Mouse (Mus musculus): ENCODE results near the gene Eno1.
A peak's percentile ranks its signal among the peaks of the same experiment; 100 is the strongest.

The Eno1 gene

GRCm38 (mm10) chr4:150236521-150237481 is at the start of gene Eno1:
Gene Eno1, plus strand, starts transcription at chr4:150236721.
- DNase-seq (ENCODE audit: low read depth, low spot score), result peak; percentile 97

- DNase-seq (ENCODE audit: low read depth, low spot score), result no peak
Measured at GRCm38 (mm10) chr4:150188236-150188635, 48.3 kb upstream of the Eno1 start.

DNA sequence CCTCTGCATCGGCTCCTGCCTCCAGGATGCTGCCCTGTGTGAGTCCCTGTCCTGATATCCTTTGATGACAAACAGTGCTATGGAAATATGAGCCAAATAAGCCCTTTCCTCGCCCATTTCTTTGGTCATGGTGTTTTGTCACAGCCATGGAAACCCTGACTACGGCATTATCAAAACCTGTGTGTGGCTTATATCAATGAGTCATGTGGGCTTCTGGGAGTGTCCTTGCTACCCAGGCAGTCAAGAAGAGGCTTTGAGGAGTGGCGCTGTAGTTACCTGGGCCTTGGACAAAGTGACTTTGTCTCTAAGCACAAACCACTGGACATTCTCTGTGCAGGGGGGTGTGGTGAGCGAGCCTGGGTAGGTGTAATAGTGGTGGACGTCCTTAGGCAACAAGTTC is 44.3 kb upstream of the Eno1 start:
- DNase-seq (ENCODE audit: low read depth, low spot score), result no peak

DNA sequence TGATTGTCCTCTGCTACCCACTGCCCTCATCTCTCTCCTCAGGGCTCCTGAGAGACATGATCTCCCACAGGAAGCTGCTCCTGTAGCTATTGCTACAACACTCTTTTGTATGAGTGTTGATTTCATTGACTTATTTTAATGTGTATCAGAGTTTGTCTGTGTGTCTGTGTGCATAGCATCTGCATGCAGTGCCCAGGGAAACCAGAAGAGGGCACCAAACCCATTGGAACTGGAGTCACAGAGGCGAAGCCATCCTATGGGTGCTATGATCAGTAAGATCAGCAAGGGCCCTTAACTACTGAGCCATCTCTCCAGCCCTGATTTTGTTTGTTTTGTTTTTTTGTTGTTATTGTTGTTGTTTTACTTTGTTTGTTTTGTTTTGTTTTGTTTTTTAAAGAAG is 42.6 kb upstream of the Eno1 start:
- DNase-seq (ENCODE audit: low read depth, low spot score), result peak; percentile 61

DNA sequence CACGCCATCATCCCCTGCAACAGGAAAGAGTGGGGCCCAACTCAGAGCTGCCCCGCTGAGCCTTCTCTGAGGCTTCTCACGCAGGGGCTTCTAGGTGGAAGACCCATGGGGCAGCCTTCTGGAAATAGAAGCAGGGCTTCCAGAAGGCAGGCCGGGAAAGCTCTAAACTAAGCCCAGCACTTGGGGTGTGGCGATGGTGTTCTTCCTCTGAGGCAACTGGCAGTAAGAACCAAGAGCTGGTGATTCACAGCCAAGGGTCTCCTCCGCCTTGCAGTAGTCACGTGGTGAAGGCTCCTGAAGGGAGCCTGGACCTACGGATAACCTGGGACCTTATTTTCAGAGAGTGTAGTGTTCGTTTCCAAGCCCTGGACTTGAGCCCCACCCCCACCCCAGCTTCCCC is 38.3 kb upstream of the Eno1 start:
- DNase-seq (ENCODE audit: low read depth, low spot score), result no peak

DNA sequence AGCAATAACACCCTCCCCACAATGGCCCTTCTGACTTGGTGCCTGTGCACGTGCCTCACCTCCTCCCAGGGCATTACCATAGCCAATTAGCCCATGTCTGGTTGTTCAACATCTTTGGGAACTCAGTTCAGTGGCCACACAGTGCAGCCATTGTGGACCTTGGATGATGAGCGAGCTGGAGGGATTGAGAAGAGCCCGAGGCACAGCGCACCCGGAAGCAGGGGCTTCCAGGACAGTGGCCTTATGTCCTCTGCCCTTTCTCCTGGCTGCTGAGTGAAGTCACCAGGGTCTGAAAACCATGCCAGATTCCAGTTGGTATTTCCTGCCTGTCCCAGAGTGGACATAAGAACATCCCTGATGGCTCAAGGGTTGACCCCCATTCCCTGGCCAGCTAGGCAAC is 35.3 kb upstream of the Eno1 start, which contains the start of gene Car6:
Car6 (minus strand) TSS at position 101 of the 400 bp plus-strand sequence.
- no peak for DNase-seq (ENCODE audit: low read depth, low spot score)

DNA sequence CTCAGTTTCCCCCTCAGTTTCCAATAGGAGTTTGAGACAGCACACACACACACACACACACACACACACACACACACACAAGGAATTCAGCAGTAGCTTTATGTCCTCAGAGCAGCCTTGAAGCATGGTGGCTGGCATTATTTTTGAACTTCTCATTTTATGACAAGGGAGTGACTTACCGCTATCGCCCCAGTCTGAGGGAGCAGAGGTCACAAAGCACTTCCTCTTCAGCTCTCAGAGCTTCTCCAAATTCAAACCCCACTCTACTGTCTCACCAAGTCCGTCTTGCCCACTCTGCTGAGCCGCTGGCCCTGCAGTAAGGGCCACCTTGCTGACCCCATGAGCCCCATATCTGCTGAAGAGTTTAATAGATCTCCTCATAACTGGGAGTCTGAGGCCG is 33.8 kb upstream of the Eno1 start:
- DNase-seq (ENCODE audit: low read depth, low spot score), result no peak

- no peak for DNase-seq (ENCODE audit: low read depth, low spot score)
Measured at GRCm38 (mm10) chr4:150204877-150205276, 31.6 kb upstream of the Eno1 start.

DNA sequence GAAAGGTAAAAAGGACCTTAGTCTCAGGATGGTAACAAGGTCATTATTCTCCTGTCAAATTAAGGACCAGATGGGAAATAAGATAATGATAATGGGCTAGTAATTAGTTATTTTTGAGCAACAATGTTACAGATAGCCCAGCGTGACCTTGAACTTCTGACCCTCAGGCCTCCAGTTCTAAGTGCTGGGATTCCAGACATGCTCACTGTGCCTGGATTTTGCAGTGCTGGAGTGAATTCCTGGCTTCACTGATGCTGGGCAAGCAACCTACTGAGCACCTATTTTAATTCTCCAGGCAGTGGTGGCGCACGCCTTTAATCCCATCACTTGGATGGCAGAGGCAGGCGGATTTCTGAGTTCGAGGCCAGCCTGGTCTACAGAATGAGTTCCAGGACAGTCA is 26.8 kb upstream of the Eno1 start:
- DNase-seq (ENCODE audit: low read depth, low spot score), result no peak

DNA sequence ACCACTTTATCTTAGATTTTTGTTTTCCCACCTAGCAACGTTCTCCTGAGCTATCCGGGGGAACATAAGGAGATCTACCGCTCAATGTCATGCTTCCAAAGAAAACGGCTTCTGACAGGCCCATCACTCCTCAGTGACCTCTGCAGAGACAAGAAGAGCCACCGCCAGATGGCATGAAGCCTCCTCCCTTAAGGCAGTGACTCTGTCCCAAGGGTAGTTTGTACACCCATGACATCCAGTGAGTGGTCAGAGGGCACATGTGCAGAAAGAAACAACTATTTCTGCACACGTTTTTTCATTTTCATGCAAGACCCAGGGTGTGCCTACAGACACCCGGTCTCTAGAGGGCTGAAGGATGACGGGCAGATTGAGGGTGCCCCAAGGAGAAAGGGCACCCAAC is 26.2 kb upstream of the Eno1 start:
- no peak for DNase-seq (ENCODE audit: low read depth, low spot score)

DNA sequence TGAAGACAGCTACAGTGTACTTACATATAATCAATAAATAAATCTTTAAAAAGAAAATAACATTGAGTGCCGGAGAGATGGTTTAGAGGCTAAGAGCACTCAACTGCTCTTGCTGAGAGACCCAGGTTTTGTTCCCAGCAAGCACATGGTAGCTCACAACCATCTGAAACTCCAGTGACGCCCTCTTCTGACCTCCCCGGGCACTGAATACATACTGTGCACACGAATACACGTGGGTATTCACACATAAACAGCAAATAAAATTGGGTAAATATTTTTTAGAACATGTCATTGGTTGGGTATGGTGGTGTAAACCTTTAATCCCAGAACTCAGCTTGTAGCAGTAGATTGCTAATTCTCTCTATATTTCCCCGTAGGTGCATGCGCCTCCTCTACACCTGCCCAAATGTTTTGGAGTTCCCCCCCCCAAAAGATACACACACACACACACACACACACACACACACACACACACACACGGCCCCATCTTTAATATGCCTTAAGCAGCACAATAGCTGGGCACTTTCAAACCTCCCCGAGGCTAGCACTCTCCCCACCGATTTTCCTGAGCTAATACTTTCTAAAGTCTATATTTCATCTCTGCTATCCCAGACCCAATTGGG is 24.5 kb upstream of the Eno1 start:
- DNase-seq (ENCODE audit: low read depth, low spot score), result no peak

GRCm38 (mm10) chr4:150212553-150212971 is 24.0 kb upstream of the Eno1 start:
- peak; percentile 48 for DNase-seq (ENCODE audit: low read depth, low spot score)

DNA sequence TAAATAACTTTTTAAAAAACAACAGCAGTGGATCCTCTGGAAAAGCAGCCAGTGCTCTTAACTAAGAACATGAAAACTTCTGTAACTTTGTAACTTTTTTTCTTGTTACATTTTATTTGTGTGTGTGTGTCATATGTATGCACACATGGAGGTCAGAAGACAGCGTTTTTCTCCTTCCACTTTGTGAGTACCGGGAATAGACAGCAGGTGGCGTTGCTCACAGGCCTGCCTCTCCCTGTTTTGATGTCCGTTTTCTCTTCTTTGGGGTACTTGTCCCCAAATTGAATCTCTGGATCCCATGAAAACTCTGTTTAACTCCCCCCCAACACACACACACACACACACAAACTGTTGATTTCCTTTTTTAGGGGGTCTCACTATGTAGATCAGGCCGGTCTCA is 22.6 kb upstream of the Eno1 start:
- no peak for DNase-seq (ENCODE audit: low read depth, low spot score)

GRCm38 (mm10) chr4:150216423-150216822 is 20.1 kb upstream of the Eno1 start:
- no peak for DNase-seq (ENCODE audit: low read depth, low spot score)

DNA sequence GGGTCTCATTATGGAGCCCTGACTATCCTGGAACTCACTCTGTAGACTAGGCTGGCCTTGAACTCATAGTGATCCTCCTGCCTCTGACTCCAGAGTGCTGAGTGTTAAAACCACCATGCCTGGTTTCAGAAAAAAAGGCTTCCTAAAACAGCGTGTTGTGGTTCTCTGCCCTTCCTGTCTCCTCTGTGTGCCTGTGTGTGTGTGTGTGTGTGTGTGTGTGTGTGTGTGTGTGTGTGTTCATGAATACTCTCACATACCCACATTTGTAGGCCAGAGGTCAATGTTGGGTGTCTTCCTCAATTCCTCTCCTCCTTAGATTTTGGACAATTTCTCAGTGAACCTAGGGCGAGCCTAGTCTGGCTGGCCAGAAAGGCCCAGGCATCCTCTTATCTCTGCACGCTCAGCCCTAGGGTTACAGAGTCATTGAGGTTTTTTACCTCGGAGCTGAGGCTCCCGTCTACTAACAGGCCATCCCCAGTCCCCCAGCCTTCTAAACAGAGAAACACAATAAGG is 19.4 kb upstream of the Eno1 start:
- DNase-seq (ENCODE audit: low read depth, low spot score), result no peak

DNA sequence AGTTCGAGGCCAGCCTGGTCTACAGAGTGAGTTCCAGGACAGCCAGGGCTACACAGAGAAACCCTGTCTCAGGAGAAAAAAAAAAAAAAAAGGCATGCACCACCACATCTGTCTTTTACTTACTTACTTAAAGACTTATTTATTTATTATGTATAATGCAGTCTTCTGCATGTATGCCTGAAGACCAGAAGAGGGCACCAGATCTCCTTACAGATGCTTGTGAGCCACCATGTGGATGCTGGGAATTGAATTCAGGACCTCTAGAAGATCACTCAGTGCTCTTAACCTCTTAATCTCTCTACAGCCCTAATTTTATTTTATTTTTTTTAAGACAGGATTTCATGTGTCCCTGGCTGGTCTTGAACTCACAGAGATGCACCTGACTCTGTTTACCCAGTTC is 18.6 kb upstream of the Eno1 start:
- no peak for DNase-seq (ENCODE audit: low read depth, low spot score)

DNA sequence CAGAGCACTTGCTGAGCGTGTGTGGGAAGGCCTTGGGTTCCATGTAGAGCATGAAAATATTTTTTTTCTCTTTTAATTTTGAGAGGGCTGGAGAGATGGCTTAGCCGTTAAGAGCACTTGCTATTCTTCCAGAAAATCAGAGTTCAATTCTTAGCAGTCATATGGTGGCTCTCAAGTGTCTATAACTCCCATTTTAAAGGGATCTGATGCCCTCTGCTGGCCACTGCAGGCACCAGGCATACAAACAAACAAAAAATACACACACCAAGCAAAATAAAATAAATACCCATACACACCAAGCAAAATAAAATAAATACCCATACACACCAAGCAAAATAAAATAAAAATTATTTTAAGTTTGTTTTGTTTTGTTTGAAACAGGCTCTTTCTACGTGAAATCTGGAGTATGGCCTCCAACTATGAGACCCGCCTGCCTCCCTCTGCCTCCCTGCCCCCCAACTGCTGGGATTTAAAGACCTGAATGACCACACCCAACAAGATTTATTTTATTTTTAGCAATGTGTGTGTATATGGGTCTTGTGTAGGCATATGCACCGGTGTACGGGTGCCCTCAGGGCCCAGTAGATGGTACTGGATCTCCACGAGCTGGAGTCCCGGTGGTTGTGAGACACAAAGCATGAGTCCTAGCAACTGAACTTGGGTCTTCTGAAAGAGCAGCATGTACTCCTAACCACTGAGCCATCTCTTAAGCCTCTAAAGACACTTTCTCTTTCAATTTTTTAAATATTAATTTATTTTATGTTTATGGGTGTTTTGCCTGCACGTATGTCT is 16.8 kb upstream of the Eno1 start:
- peak; percentile 80 for DNase-seq (ENCODE audit: low read depth, low spot score)

- no peak for DNase-seq (ENCODE audit: low read depth, low spot score)
Measured at GRCm38 (mm10) chr4:150220584-150220983, 15.9 kb upstream of the Eno1 start.

DNA sequence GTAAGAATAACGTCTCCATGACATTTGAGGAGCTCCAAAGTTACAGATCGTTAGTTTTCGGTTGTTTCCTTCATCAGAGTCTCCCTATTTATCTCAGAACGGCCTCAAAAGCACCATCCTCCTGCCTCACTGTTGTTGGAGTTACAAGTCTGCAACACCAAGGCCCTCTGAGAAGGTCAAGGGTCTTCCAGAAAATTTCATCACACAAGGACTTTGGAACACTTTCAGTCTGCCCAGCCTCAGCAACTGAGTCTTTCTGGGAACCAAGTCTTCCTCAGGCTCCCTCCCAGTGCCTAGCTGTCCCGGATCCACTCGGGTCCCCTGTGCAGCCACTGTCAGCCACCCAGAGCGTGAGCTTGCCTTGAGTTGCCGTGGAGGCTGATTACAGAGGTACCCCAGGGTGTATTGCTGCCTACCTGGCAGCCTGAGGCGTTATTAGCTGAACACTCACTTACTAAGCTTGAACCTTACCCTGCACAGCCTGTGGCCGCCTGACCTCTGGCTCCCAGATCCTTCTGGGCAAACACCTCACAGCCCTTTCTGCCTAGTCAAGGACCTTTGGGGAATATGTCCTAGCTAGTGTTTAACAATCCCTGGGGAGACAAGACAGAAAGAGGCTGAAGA is 15.4 kb upstream of the Eno1 start:
- DNase-seq (ENCODE audit: low read depth, low spot score), result no peak

DNA sequence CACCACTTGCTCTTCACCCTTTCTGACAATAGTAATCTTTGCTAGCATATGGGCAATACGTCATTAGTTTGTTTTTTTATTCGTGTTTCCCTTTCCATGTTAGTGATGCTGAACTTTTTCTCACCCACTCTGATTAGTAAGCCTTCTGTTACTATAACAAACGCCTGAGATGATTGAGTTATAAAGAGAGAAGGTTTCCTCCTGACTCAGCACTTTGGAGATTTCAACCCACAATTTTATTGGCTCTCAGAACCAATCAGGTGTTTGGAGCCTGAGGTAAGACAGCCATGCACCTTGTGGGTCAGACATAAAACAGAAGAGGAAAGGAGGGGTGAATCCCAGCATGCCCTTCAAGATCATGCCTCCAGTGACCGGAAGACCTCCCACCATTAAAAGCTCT is 12.7 kb upstream of the Eno1 start:
- DNase-seq (ENCODE audit: low read depth, low spot score), result no peak

GRCm38 (mm10) chr4:150225700-150226099 is 10.8 kb upstream of the Eno1 start:
- DNase-seq (ENCODE audit: low read depth, low spot score), result no peak

Data from 3T3-L1 (cell line).